Mouse (Mus musculus) kidney, postnatal 36 days (tissue): ENCODE data around the gene Ric8a.

Experiments used
- DNase-seq, 2 experiments: peaks; one replicate each; pipeline ENCODE4 v3.0.0; 2021 to 2022; ENCODE audit warnings: mixed read lengths in 2 of 2

Ric8a gene

DNA sequence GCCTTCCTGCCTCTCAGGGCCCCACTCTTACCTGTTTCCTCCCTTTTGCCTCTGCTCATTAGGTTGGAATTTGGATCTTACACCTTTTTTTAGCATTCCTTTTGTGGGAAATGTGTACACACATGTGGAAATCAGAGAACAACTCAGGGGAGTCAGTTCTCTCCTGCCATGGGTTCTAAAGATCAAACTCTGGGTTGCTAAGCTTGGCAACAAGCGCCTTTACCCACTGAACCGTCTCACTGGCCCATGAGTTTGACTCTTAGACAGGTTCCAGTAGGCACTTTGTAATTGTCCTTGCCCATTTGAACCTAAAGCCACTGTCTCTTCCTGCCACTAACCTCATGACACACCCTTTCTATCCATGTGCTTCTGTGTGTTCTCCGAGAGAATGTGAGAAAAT, 37.9 kb downstream of the Ric8a start:
- DNase-seq = peak; percentile 40 to 44

GRCm38 (mm10) chr7:140897863-140898262, 41.1 kb downstream of the Ric8a start:
- DNase-seq = no peak

GRCm38 (mm10) chr7:140899121-140899520, 42.4 kb downstream of the Ric8a start:
- DNase-seq = no peak

GRCm38 (mm10) chr7:140900220-140900619, 43.5 kb downstream of the Ric8a start, which contains the start of gene Cox8b:
Gene Cox8b, minus strand, starts transcription at chr7:140900446.
- DNase-seq = no peak

DNA sequence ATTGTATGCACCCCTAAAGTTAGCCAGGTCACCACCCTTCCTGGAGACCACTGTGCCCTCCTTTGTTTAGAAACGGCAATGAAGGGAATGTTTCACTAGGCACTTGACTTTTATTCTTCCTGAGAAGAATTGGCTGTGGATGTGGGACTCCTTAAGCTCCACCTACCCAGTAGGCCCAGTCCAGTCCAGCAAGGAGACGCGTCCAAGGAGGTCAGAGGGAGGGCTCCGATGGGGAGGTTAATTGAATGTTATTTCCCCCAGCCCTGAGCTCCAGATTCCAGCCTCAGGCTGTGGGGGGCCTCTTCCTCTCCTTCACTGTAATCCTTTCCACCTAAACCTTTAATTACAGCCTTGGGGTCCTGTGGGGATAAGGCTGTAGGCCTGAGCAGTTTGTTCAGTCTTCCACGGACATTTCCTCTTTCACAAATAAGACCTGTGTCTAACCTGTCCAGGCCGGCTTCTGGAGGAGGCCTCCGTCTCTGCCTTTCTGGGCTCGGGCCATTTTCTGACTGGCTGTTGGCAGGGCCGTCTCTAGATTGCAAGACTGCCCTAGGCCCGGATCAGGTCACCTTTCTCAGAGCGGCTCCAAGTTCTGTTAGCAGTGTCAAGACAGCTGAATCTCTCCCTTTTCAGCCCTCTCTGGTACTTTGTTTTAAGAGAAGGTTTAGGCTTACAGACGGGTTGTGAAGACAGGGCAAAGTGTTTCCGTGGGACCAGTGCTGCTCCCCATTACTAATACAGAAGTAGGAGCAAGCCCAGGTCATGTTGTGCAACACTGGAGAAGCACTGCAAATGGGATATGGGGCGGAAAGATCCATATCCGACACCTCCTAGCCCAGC, 45.5 kb downstream of the Ric8a start:
- no peak for DNase-seq

DNA sequence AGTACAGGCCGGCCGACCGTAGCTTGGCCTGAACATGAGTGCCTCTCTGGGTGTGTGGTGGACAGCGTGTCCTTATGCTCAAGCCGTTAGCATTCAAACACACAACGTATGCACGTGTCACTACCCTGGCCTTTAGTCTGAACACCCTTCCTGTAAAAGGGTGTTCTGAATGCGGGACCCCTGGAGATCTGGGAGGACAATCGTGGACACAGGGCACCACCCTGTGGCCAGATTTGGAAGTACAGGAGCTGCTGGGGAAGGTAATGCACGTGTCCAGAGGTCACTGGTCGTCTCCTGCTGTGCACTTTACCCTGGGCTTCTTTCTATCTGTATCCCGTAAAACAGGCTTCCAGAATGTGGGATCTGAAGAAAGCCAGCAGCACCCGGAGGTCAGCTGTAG, 46.5 kb downstream of the Ric8a start:
- peak; percentile 78 to 92 for DNase-seq

- peak; percentile 54 to 69 for DNase-seq
Measured at GRCm38 (mm10) chr7:140905642-140906081, 48.9 kb downstream of the Ric8a start.

- DNase-seq = no peak
Measured at GRCm38 (mm10) chr7:140907131-140907530, 50.4 kb downstream of the Ric8a start.

DNA sequence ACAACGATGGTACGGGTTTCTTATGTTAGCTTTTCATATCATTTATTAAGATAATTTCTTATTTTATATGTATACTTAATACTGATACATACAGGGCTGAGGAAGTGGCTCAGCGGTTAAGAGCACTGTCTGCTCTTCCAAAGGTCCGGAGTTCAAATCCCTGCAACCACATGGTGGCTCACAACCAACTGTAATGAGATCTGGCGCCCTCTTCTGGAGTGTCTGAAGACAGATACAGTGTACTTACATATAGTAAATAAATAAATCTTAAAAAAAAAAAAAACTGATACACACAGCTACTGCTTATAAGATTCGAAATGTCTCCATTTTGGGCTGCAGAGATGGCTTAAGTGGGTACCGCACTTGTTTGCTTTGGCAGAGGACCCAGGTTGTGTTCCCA, 50.9 kb downstream of the Ric8a start:
- DNase-seq = no peak

- no peak for DNase-seq
Measured at GRCm38 (mm10) chr7:140908181-140908580, 51.4 kb downstream of the Ric8a start.

- peak; percentile 91 to 93 for DNase-seq
Measured at GRCm38 (mm10) chr7:140908634-140909107, 51.9 kb downstream of the Ric8a start.

- no peak for DNase-seq
Measured at GRCm38 (mm10) chr7:140912293-140912692, 55.5 kb downstream of the Ric8a start.

DNA sequence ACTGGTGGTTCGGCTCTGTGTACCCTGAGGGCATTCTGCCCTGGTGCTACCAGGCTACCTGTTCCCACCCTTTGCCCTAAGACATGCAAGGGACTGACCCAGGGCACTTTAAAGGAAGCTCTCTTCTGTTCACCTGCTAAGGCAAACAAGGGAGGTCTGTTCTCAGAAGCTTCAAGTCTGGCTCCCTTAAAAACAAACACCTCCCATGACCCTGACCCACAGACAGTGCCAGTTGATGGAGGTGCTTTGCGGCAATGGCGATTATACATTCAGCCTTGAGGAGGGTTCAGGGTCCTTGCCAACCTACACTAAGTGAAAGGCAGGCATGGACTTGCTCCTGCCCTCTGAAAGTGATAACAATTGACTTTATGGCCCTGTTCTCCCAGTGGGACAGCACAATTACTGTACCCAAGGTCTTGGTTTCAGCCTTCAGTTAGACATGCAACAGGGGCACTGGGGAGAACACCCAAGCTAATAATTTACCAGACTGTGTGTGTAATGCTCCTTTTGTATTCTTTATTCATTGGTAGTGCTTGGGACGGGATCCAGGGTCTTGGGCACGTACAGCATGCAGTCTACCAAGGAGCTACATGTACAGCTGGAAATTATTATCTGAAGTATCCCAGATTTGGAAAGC, 56.2 kb downstream of the Ric8a start:
- DNase-seq = peak; percentile 67 to 73
